Mouse (Mus musculus): ENCODE measurements around the gene Slc39a9. TPM values are rescaled to one million over a fixed set of nuclear protein-coding genes. Genes with fewer than 3 reads are reported as not detected.

The Slc39a9 gene
- 26.1 and 29.4 TPM in 2 replicates for polyA plus RNA-seq (2014; fragmentation: Nextera tagmentation; extraction: Ambion mirVana)

DNA sequence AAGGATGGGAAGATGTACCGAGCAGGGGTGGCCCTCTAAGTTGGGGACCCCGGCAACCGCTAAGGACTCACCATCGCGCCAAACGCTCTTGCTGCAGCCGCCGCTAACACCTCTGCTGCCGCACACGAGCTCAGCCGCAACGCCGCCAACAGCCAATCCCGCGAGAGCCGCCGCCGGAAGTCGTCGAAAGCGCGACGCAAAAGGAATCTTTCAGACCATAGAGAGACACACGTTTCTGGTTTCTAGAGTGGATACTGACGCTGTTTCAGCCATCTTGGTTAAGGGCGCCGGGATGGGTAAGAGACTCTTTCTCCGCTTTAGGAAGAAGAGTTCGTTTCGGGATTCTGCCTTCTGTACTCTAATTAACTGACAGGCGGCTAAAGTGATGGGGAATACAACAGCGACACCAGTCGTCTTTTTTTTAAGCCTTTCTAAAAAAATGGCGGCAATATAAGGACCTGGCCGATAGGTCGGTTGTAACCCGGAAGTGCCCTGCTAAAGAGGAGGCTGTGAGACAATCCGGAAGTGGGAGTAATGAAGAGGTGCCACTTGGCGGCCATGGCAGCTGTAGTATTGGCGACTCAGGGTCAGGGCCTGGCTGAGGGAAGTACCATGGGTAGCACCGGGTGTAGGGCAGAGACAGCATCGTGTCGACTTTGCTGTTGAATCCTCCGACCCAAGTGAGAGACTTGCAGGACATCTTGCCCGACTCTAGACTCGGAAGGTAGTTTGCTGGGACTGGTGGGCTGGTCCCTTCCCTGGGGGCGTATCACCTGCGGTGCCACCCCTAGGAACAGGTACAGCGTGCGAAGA, at the start of gene Slc39a9, which contains the start of gene Erh:
Gene Slc39a9, plus strand, starts transcription at position 191 of the 813 bp plus-strand sequence.
Gene Erh, minus strand, starts transcription at position 649 of the 813 bp plus-strand sequence.
- H3K4me3 ChIP-seq (ENCODE audit: low read depth, low read length): peak within 1 kb of the TSS; percentile 94
- no peaks in the 10 kb centered on the region for H3K9me3 ChIP-seq (ENCODE audit: control insufficient read depth, low read length)
- no peaks in the 10 kb centered on the region for H3K27me3 ChIP-seq (replicated peaks; ENCODE audit: control insufficient read depth, insufficient read depth, low read length)
- DNase-seq (ENCODE audit: low spot score) (peak; percentile 96), ATAC-seq (replicated peaks; ENCODE audit: low FRiP score, low TSS enrichment, low read depth) (peak; percentile 97)
- peaks cover 24% of the 10 kb centered on the region for H3K4me1 ChIP-seq (replicated peaks; ENCODE audit: control insufficient read depth, insufficient read depth, low read length)
- H3K9ac ChIP-seq (ENCODE audit: low read length): peak within 1 kb of the TSS; percentile 96
- H3K36me3 ChIP-seq (ENCODE audit: control insufficient read depth, insufficient read depth, low read length): peaks cover 37% of the 10 kb centered on the region
- peak within 1 kb of the TSS; percentile 95 for H3K27ac ChIP-seq (ENCODE audit: low read depth)
- under 1% methylated on average over 50 of the region's 50 CpGs for WGBS
- H3K4me2 ChIP-seq (ENCODE audit: low read length): peak within 1 kb of the TSS; percentile 95

DNA sequence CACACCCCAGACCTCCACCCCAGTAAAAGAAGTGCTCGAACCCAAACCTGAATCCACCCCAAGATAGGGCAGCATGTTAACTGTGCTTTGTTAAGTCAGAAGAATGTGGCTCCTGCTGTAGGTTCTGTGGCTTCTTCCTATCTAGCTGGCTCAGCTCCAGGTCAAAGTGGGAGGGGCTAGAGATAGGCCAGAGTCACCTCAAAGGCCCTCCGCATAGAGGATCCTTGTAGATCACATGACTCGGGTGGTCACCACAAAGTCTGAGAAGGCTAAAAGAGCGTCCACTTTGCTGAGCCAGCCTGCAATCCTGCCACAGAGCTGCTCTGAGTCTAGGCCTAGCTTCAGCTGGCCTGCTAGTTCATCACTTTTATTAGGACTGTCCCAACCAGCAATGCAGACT, 49.5 kb upstream of the Slc39a9 start:
- Histone ChIP-seq H3K9me3 (ENCODE audit: control insufficient read depth, low read length) (no peaks in the 10 kb centered on the region), H3K27ac (ENCODE audit: low read depth) (no peak overlapping the region), H3K27me3 (replicated peaks; ENCODE audit: control insufficient read depth, insufficient read depth, low read length) (no peaks in the 10 kb centered on the region), H3K4me3 (ENCODE audit: low read depth, low read length) (no peak overlapping the region), H3K4me1 (replicated peaks; ENCODE audit: control insufficient read depth, insufficient read depth, low read length) (no peaks in the 10 kb centered on the region), H3K9ac (ENCODE audit: low read length) (no peak overlapping the region), H3K36me3 (ENCODE audit: control insufficient read depth, insufficient read depth, low read length) (no peaks in the 10 kb centered on the region), H3K4me2 (ENCODE audit: low read length) (no peak overlapping the region)
- no peak for DNase-seq (ENCODE audit: low spot score)
- WGBS: 85% methylated on average over 4 of the region's 4 CpGs
- no peak for ATAC-seq (replicated peaks; ENCODE audit: low FRiP score, low TSS enrichment, low read depth)

DNA sequence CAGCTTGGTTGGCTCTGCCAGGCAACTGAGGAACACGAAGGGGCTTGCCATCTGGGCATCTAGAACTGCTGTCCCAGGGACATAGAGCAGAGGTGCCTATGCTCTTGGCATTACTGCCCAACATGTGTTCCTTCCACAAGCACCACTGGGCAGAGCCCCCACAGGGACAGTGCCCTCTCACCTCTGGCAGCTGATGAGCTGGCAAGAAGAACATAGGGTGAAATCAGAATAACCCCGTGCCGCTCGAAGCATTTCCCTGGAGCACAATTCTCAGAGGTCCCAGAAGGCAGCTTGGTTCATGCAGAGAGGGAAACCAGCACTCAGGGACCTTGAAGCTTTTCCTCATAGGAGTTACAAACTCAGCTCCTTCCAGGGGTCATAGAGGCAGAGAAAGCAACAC, 48.9 kb upstream of the Slc39a9 start:
- 90% methylated on average over 4 of the region's 4 CpGs for WGBS
- Histone ChIP-seq H3K27ac (ENCODE audit: low read depth) (no peak overlapping the region), H3K36me3 (ENCODE audit: control insufficient read depth, insufficient read depth, low read length) (no peaks in the 10 kb centered on the region), H3K9ac (ENCODE audit: low read length) (no peak overlapping the region), H3K4me3 (ENCODE audit: low read depth, low read length) (no peak overlapping the region), H3K4me1 (replicated peaks; ENCODE audit: control insufficient read depth, insufficient read depth, low read length) (no peaks in the 10 kb centered on the region), H3K27me3 (replicated peaks; ENCODE audit: control insufficient read depth, insufficient read depth, low read length) (no peaks in the 10 kb centered on the region), H3K9me3 (ENCODE audit: control insufficient read depth, low read length) (no peaks in the 10 kb centered on the region), H3K4me2 (ENCODE audit: low read length) (no peak overlapping the region)
- DNase-seq (ENCODE audit: low spot score): no peak
- no peak for ATAC-seq (replicated peaks; ENCODE audit: low FRiP score, low TSS enrichment, low read depth)

DNA sequence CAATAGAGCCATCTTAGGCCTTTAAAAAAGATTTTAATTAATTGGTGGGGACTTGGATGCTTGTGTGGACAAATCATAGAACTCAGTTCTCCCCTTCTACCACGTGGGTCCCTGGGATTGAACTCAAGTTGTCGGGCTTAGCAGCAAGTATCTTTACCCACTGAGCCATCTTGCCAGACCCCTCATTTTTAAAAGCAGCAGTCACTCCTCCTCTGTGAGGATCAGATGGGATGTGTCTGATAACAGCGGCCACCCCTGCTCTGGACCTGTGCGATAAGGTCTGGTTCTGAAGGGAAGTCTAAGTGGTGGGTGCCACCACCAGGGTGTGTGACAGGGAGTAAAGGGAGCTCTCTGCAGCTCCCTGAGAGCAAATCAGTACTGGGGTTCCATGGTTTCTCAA, 48.1 kb upstream of the Slc39a9 start:
- no peaks in the 10 kb centered on the region for H3K4me1 ChIP-seq (replicated peaks; ENCODE audit: control insufficient read depth, insufficient read depth, low read length)
- H3K27ac ChIP-seq (ENCODE audit: low read depth): no peak overlapping the region
- no peaks in the 10 kb centered on the region for H3K27me3 ChIP-seq (replicated peaks; ENCODE audit: control insufficient read depth, insufficient read depth, low read length)
- no peaks in the 10 kb centered on the region for H3K36me3 ChIP-seq (ENCODE audit: control insufficient read depth, insufficient read depth, low read length)
- no peak overlapping the region for H3K4me2 ChIP-seq (ENCODE audit: low read length)
- WGBS: 91% methylated on average over 4 of the region's 4 CpGs
- H3K9me3 ChIP-seq (ENCODE audit: control insufficient read depth, low read length): no peaks in the 10 kb centered on the region
- no peak overlapping the region for H3K4me3 ChIP-seq (ENCODE audit: low read depth, low read length)
- ATAC-seq (replicated peaks; ENCODE audit: low FRiP score, low TSS enrichment, low read depth) (no peak), DNase-seq (ENCODE audit: low spot score) (no peak)
- no peak overlapping the region for H3K9ac ChIP-seq (ENCODE audit: low read length)

DNA sequence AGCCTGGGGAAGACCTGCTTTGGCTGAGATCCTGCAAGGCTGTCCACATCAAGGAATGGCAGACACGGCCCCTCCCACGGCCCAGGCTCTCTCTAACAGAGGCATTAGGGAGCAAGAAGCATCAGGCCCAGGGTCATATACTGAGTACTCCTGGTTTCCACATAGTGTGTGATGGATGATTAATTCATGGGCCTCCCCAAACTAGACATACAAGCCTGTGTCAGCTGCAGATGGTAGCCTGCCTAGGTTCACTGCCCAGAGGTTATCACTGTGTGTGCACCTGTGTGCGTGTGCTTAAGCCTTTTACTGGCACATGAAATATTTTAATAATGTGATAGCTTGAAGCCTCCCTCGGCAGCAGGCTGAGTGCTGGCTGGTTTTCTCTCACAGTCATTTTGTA, 47.7 kb upstream of the Slc39a9 start:
- H3K4me1 ChIP-seq (replicated peaks; ENCODE audit: control insufficient read depth, insufficient read depth, low read length): no peaks in the 10 kb centered on the region
- H3K9ac ChIP-seq (ENCODE audit: low read length): no peak overlapping the region
- H3K27me3 ChIP-seq (replicated peaks; ENCODE audit: control insufficient read depth, insufficient read depth, low read length): no peaks in the 10 kb centered on the region
- H3K36me3 ChIP-seq (ENCODE audit: control insufficient read depth, insufficient read depth, low read length): no peaks in the 10 kb centered on the region
- DNase-seq (ENCODE audit: low spot score) (no peak), ATAC-seq (replicated peaks; ENCODE audit: low FRiP score, low TSS enrichment, low read depth) (no peak)
- no peak overlapping the region for H3K4me2 ChIP-seq (ENCODE audit: low read length)
- no peaks in the 10 kb centered on the region for H3K9me3 ChIP-seq (ENCODE audit: control insufficient read depth, low read length)
- no peak overlapping the region for H3K27ac ChIP-seq (ENCODE audit: low read depth)
- WGBS: 67% methylated on average over 4 of the region's 4 CpGs
- H3K4me3 ChIP-seq (ENCODE audit: low read depth, low read length): no peak overlapping the region

DNA sequence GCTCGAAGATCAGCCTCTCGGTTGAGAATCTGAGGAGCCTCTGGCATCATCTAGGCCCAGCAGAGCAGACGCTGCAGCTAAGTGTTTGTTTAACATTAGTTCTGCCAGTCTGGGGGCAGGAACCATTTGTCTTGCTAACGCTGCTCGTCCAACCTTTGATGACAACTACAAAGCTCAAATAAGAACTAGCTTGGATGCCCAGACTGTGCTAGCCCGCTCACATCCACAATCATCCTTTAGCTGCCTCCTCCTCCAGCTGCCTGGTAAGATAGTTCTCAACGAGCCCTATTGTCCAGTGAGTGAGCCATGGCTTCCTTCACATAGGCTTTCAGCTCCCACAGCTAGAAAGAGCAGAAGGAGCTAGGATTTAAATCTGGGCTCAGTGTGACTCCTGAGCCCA, 45.4 kb upstream of the Slc39a9 start:
- H3K9ac ChIP-seq (ENCODE audit: low read length): no peak overlapping the region
- H3K36me3 ChIP-seq (ENCODE audit: control insufficient read depth, insufficient read depth, low read length): no peaks in the 10 kb centered on the region
- H3K27ac ChIP-seq (ENCODE audit: low read depth): no peak overlapping the region
- ATAC-seq (replicated peaks; ENCODE audit: low FRiP score, low TSS enrichment, low read depth) (no peak), DNase-seq (ENCODE audit: low spot score) (no peak)
- no peaks in the 10 kb centered on the region for H3K9me3 ChIP-seq (ENCODE audit: control insufficient read depth, low read length)
- H3K27me3 ChIP-seq (replicated peaks; ENCODE audit: control insufficient read depth, insufficient read depth, low read length): no peaks in the 10 kb centered on the region
- H3K4me2 ChIP-seq (ENCODE audit: low read length): no peak overlapping the region
- peaks cover 3% of the 10 kb centered on the region for H3K4me1 ChIP-seq (replicated peaks; ENCODE audit: control insufficient read depth, insufficient read depth, low read length)
- WGBS: 30% methylated on average over 7 of the region's 7 CpGs
- H3K4me3 ChIP-seq (ENCODE audit: low read depth, low read length): no peak overlapping the region

DNA sequence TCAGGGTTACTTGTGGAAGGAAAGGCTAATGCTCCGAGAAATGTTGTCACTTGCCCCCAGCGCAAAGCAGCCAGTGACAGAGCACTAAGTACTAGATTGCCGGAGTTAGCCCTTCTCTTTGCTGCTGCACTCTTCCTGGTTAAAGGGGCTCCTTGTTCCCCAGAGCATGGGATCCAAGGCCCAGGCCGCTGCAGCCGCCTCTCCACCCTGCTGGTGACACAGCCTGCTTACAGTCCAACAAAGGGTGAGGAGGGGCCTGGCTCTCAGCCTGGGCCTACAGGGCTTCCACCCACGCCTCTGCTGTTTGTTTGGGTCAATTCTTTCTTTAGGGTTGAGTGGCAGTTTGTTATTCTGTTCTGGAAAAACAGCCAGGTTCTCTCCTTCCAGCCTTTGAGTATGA, 44.9 kb upstream of the Slc39a9 start:
- H3K4me1 ChIP-seq (replicated peaks; ENCODE audit: control insufficient read depth, insufficient read depth, low read length): peaks cover 8% of the 10 kb centered on the region
- H3K36me3 ChIP-seq (ENCODE audit: control insufficient read depth, insufficient read depth, low read length): no peaks in the 10 kb centered on the region
- H3K9me3 ChIP-seq (ENCODE audit: control insufficient read depth, low read length): no peaks in the 10 kb centered on the region
- H3K9ac ChIP-seq (ENCODE audit: low read length): no peak overlapping the region
- no peaks in the 10 kb centered on the region for H3K27me3 ChIP-seq (replicated peaks; ENCODE audit: control insufficient read depth, insufficient read depth, low read length)
- 63% methylated on average over 6 of the region's 6 CpGs for whole genome bisulfite sequencing
- ATAC-seq (replicated peaks; ENCODE audit: low FRiP score, low TSS enrichment, low read depth) (no peak), DNase-seq (ENCODE audit: low spot score) (no peak)
- H3K27ac ChIP-seq (ENCODE audit: low read depth): no peak overlapping the region
- no peak overlapping the region for H3K4me2 ChIP-seq (ENCODE audit: low read length)
- no peak overlapping the region for H3K4me3 ChIP-seq (ENCODE audit: low read depth, low read length)

DNA sequence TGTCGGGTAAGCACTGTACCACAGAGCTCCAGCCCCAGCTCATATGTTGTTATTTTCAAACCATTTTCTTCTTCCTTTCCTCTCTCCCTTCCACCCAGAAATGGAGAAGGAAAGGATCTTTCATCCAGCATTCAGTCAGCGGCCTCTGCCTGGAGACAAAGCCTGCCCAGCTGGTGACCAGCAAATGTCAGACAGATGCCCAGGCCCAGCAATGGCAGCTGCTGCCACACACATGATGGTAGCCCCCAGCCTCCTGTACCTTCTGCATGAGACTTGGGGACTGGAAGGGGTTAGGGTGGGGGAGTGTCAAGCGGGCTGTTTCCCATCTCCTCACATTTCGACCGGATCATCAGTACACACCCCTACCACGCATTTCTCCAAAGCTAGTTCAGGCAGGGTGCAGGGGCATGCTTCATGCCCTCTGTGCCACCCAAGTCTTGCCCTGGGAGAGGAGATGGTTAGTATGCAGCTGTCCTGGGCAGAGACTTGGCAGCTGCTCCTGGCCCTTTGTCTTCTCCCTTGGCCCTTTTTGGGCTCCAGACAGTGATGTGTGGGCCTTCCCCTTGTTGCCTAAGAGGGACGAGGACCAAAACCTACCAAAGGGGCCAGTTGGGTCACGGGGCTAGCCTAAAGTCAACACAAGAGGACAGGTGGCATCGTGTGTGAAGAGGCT, 42.0 kb upstream of the Slc39a9 start:
- peaks cover 14% of the 10 kb centered on the region for H3K4me1 ChIP-seq (replicated peaks; ENCODE audit: control insufficient read depth, insufficient read depth, low read length)
- WGBS: 84% methylated on average over 9 of the region's 9 CpGs
- H3K27ac ChIP-seq (ENCODE audit: low read depth): no peak overlapping the region
- DNase-seq (ENCODE audit: low spot score) (no peak), ATAC-seq (replicated peaks; ENCODE audit: low FRiP score, low TSS enrichment, low read depth) (no peak)
- no peaks in the 10 kb centered on the region for H3K27me3 ChIP-seq (replicated peaks; ENCODE audit: control insufficient read depth, insufficient read depth, low read length)
- H3K36me3 ChIP-seq (ENCODE audit: control insufficient read depth, insufficient read depth, low read length): no peaks in the 10 kb centered on the region
- no peak overlapping the region for H3K9ac ChIP-seq (ENCODE audit: low read length)
- H3K4me2 ChIP-seq (ENCODE audit: low read length): no peak overlapping the region
- no peaks in the 10 kb centered on the region for H3K9me3 ChIP-seq (ENCODE audit: control insufficient read depth, low read length)
- H3K4me3 ChIP-seq (ENCODE audit: low read depth, low read length): no peak overlapping the region

Measured in intestine, embryonic 14.5 days (tissue).